Mouse (Mus musculus): Measurements from ENCODE around the gene Art1. TPM values are rescaled to one million over a fixed set of nuclear protein-coding genes. Genes with fewer than 3 reads are reported as not detected.

Gene Art1
- 0.12 TPM for polyA plus RNA-seq (2017; shearing (Covaris generic))

DNA sequence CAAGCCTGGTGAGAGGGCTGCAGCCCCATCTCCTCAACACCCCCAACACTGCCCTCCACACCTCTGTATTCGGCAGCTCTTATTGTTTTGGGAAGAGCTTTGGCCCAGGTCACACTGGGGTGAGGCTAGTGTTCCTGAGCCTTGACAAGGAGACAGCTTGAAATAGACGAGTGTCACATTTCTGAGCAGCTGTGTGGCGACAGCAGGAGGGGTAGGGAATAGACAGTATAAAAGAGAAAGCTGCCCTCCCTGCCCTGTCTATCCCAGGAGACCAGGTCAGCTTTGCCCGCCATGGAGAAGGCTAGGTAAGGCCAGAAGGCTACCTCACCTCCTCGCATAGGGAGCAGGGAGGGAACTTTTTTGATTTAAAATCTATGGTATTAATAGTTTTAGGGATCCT, at the start of gene Art1:
TSS of gene Art1 (plus strand) at position 257 of the 400 bp plus-strand sequence.

DNA sequence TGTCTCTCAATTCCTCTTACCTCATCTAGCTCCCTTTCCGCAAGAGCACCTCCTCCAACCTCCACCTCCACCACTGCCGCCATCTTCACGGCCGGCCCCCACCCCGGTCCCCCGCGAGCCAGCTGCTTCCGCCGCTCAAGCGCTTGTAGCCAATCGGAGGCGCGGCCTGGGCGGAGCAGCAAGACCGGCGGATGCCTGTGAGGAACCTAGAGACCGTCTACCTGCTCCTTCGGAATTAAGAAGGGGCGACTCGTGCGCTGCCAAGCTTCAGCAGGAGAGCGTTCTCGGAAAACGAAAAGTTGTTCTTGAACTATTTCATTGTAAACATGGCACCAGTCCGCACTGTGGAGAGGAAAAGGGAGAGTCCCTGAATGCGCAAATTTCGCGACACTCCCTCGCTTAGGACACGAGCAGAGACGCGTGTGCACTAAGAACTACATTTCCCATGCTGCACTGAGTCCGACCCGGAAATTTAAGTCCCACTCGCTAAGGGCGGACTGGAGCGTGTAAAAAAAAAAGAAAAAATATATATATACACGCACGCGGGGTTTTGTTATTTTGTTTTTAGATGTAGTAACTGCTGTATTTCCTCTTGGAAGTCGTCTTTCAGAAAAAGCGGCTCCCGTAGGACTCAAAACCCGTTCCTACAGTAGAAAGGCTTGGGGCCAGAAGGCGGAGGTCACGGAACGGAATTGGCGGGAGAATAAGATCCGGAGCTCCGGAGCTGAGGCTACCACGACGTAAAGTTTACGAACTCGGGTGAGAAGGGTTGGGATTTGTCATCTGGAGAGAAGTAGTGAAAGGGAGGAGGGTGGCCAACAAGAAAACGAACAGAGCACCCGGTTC, 36.3 kb upstream of the Art1 start, which contains the start of the genes Rnf121, Xndc1 and Xntrpc:
TSS of gene Rnf121 (minus strand) at position 424 of the 846 bp plus-strand sequence.
TSS of gene Xndc1 (plus strand) at position 466 of the 846 bp plus-strand sequence.
TSS of gene Xntrpc (plus strand) at position 668 of the 846 bp plus-strand sequence.

DNA sequence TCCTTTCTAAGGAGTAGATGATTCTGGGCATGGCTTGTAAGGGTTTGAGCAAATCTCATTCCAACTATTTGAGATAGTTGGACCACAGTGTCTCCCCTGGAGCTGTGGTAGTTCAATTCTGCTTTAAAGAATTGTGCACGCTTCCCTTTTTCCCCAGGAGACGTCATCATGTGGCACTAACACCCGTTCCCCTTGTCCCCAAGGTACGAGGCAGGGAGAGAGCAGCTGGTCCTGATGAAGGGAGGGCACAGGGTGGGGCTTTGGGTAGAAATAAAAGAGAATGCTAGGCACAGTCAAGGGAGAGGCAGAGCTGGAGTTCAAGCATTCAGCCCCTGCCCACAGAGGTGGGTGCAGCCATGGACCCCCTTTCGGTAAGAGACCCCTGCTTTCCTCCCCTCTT, 18.7 kb upstream of the Art1 start, which contains the start of gene Trpc2:
TSS of gene Trpc2 (plus strand) at position 301 of the 400 bp plus-strand sequence.

DNA sequence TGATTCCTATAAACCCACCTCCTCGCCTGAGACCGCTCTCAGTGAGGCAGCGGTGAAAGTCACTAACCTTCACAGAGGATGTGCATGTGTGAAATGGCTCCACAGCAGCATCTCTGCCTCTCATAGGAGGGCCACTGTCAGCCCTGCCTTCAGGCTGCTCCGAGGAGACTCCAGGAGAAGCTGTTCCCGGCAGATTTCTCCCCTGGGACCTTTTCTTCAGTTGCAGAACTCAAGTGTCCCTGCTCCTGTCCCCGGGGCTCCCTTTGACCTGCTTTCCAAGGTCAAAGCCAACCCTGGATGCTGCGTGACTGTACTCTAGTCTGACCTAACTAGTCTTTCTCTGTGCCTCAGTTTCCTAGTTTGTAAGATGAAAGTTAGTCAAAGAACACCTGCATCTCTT, 7.6 kb downstream of the Art1 start, which contains the start of gene Art5:
TSS of gene Art5 (minus strand) at position 319 of the 400 bp plus-strand sequence.

DNA sequence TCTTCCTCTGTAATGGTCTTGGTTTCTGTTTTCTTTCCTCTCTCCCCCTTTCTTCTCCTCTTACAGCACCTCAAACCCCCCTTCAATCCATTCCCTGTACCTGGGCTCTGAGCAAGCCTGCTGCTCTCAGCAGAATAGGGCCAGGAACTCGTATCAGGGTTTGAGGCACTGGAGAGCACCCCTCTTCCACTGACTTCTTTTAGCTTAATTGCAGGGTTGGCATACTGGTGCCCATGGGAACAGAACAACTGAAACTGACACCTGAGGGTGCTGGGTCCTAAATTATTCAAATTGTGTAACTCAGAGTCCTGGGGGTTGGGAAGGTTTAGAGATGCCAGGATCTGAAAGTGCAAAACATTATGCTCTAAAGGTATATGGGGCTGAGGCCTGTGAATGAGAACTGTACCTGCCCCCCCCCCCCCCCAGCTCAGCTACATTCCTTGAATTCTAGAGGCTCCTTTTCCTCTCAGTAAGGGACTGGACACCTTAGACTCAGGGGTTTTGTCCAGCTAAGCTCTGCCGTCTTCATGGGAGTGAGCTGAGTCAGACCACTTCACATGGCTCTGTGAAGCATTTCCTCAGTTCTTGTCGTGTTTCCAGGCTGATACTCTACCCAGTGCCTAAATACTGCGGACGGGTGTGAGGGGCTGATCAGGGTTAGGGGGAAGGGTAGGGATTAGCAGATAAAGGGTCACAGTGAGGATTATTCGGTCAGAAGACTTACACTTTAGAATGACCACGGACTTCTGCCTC, 15.2 kb downstream of the Art1 start, which contains the start of gene Chrna10:
TSS of gene Chrna10 (minus strand) at position 250 of the 753 bp plus-strand sequence.

Other genes starting within 250 kb of the Art1 start
- gene Folr2, start 244.5 kb upstream of the Art1 start, polyA plus RNA-seq (2017; shearing (Covaris generic)): 0.45 TPM
- 45.9 TPM for gene Anapc15, start 238.0 kb upstream of the Art1 start, polyA plus RNA-seq (2017; shearing (Covaris generic))
- not detected for gene Folr1, start 231.0 kb upstream of the Art1 start, polyA plus RNA-seq (2017; shearing (Covaris generic))
- 138 TPM for gene Lamtor1, start 195.8 kb upstream of the Art1 start, polyA plus RNA-seq (2017; shearing (Covaris generic))
- 0.77 TPM for gene Tomt, start 195.4 kb upstream of the Art1 start, polyA plus RNA-seq (2017; shearing (Covaris generic))
- 3.8 TPM for gene Lrrc51, start 167.8 kb upstream of the Art1 start, polyA plus RNA-seq (2017; shearing (Covaris generic))
- gene Numa1, start 167.6 kb upstream of the Art1 start, polyA plus RNA-seq (2017; shearing (Covaris generic)): 153 TPM
- gene Il18bp, start 83.1 kb upstream of the Art1 start, polyA plus RNA-seq (2017; shearing (Covaris generic)): 6.2 TPM
- 21.9 TPM for gene Rnf121, start 36.3 kb upstream of the Art1 start, polyA plus RNA-seq (2017; shearing (Covaris generic))
- 29.7 TPM for gene Xndc1, start 36.2 kb upstream of the Art1 start, polyA plus RNA-seq (2017; shearing (Covaris generic))
- gene Xntrpc, start 36.0 kb upstream of the Art1 start, polyA plus RNA-seq (2017; shearing (Covaris generic)): 0.99 TPM
- gene Trpc2, start 18.6 kb upstream of the Art1 start, polyA plus RNA-seq (2017; shearing (Covaris generic)): not detected
- gene Art5, start 7.7 kb downstream of the Art1 start, polyA plus RNA-seq (2017; shearing (Covaris generic)): 0.92 TPM
- not detected for gene Chrna10, start 15.1 kb downstream of the Art1 start, polyA plus RNA-seq (2017; shearing (Covaris generic))
- 29.6 TPM for gene Nup98, start 108.4 kb downstream of the Art1 start, polyA plus RNA-seq (2017; shearing (Covaris generic))
- 46.9 TPM for gene Pgap2, start 108.5 kb downstream of the Art1 start, polyA plus RNA-seq (2017; shearing (Covaris generic))
- gene Rhog, start 154.3 kb downstream of the Art1 start, polyA plus RNA-seq (2017; shearing (Covaris generic)): 280 TPM
- 86.5 TPM for gene Stim1, start 166.1 kb downstream of the Art1 start, polyA plus RNA-seq (2017; shearing (Covaris generic))